Comparison of ENCODE assay signal across 8 mouse cellular contexts in the genomic region with DNA sequence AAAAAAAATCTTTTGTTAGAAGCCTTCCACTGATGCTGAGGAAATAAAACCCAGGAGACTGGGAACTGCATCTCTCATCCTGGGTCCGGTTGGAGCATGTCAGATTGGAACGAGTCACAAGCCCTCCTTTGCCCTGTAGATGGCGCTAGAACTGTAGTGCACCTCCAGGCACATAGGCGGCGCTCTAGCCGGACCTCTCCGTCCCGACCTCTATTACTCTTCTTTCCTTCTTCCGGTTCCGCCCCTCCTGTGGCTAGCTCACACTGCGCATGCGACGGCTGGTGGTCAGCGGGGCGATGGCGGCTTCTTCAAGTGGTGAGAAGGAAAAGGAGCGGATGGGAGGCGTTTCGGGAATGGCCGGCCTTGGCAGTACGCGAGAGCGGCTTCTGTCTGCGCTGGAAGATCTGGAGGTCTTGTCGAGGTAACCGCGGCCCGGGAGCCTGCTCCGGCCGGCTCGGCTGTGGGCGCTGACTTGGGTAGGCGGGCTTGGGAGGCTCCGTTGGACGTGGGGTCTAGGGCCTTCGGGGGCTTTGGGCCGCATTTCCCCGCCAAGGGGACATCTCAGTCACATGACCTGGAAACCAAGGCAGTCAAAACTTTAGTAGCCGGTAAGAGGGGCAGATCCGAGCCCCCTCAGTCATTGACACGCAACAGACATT. TPM values are rescaled to one million over a fixed set of nuclear protein-coding genes. Genes with fewer than 3 reads are reported as not detected.
A peak's percentile ranks its signal among the peaks of the same experiment; 100 is the strongest.
DNase-seq lines count a peak whose midpoint lies in the region; ATAC-seq and TF ChIP-seq lines count a peak whose summit lies in the region.

A gene (plus strand): TSS at position 261 of the 659 bp plus-strand sequence.

- peak within 1 kb of the TSS; percentile 88 for H3K4me2 ChIP-seq in heart, embryonic 15.5 days
- peak within 1 kb of the TSS; percentile 83 for H3K4me2 ChIP-seq in liver, embryonic 14.5 days (ENCODE audit: low read depth)
- peak within 1 kb of the TSS; percentile 79 for H3K4me2 ChIP-seq in neural tube, embryonic 11.5 days (ENCODE audit: low read depth)
- peak within 1 kb of the TSS; percentile 87 for H3K4me2 ChIP-seq in stomach, postnatal 0 days (replicated peaks; ENCODE audit: low read depth)

- no peaks in the 10 kb centered on the region for H3K9me3 ChIP-seq in forebrain, embryonic 10.5 days
- no peaks in the 10 kb centered on the region for H3K9me3 ChIP-seq in heart, embryonic 15.5 days (replicated peaks)
- no peaks in the 10 kb centered on the region for H3K9me3 ChIP-seq in liver, embryonic 14.5 days (ENCODE audit: control insufficient read depth, low read length)
- H3K9me3 ChIP-seq in neural tube, embryonic 11.5 days (ENCODE audit: control insufficient read depth, low read length), result no peaks in the 10 kb centered on the region
- no peaks in the 10 kb centered on the region for H3K9me3 ChIP-seq in stomach, postnatal 0 days (ENCODE audit: control insufficient read depth, low read length)

- peak; percentile 100 for TF ChIP-seq CTCF in liver, embryonic 14.5 days (IDR thresholded peaks at IDR 0.05; ENCODE audit: low read depth)
- TF ChIP-seq CTCF in stomach, postnatal 0 days (IDR thresholded peaks at IDR 0.05; ENCODE audit: low read depth), result peak; percentile 100

- peak; percentile 88 for ATAC-seq in heart, embryonic 15.5 days (replicated peaks; ENCODE audit: insufficient number of reproducible peaks, insufficient read depth, low FRiP score, low read depth)
- peak; percentile 91 for ATAC-seq in liver, embryonic 14.5 days (ENCODE audit: insufficient read depth)
- peak; percentile 91 for ATAC-seq in neural tube, embryonic 11.5 days (ENCODE audit: insufficient read depth, low FRiP score, low TSS enrichment)
- ATAC-seq in stomach, postnatal 0 days (ENCODE audit: low FRiP score, low TSS enrichment), result peak; percentile 96

- peaks cover 19% of the 10 kb centered on the region for H3K4me1 ChIP-seq in forebrain, embryonic 10.5 days
- H3K4me1 ChIP-seq in heart, embryonic 15.5 days (replicated peaks), result peaks cover 17% of the 10 kb centered on the region
- peaks cover 6 to 22% of the 10 kb centered on the region in 2 experiments for H3K4me1 ChIP-seq in liver, embryonic 14.5 days (replicated peaks; ENCODE audit: control insufficient read depth in 2 of 2, insufficient read depth in 2 of 2, low read length in 1 of 2)
- H3K4me1 ChIP-seq in neural tube, embryonic 11.5 days (ENCODE audit: control insufficient read depth, insufficient read depth, low read length), result no peaks in the 10 kb centered on the region
- H3K4me1 ChIP-seq in stomach, postnatal 0 days (replicated peaks; ENCODE audit: control insufficient read depth, insufficient read depth), result peaks cover 6% of the 10 kb centered on the region; the same call in 1 of the 2 replicates

- peak within 1 kb of the TSS; percentile 88 for H3K27ac ChIP-seq in forebrain, embryonic 10.5 days
- H3K27ac ChIP-seq in heart, embryonic 15.5 days, result peak within 1 kb of the TSS; percentile 17; the same call in 1 of the 2 replicates
- no peak within 1 kb of the TSS for H3K27ac ChIP-seq in liver, embryonic 14.5 days
- no peak within 1 kb of the TSS for H3K27ac ChIP-seq in neural tube, embryonic 11.5 days (ENCODE audit: low read depth, low read length)
- 0 out of 2 replicates have a peak within 1 kb of the TSS, but pooled peaks have one; percentile 61 for H3K27ac ChIP-seq in stomach, postnatal 0 days (replicated peaks)

- DNase-seq in CD8-positive naive resting alpha-beta T cell, adult 2 months (ENCODE audit: low read depth in 2 of 2, low spot score in 2 of 2), result peak; percentile 93 to 94
- DNase-seq in c-Kit-positive CD71-negative TER-119-negative erythroid progenitor cells, embryonic 14.5 days (ENCODE audit: low read depth), result peak; percentile 92
- DNase-seq in forebrain, embryonic 10.5 days (ENCODE audit: extremely low spot score, low spot score), result peak; percentile 95
- DNase-seq in kidney, postnatal 25 days, result peak; percentile 96
- DNase-seq in liver, embryonic 14.5 days (ENCODE audit: low read depth in 3 of 3, low spot score in 3 of 3), result peak; percentile 86 to 89 (median 87)
- peak; percentile 96 for DNase-seq in neural tube, embryonic 11.5 days (ENCODE audit: low spot score)
- DNase-seq in stomach, postnatal 0 days (ENCODE audit: low spot score), result peak; percentile 94

- H3K27me3 ChIP-seq in forebrain, embryonic 10.5 days (ENCODE audit: poor library complexity, severe bottlenecking), result no peaks in the 10 kb centered on the region
- no peaks in the 10 kb centered on the region for H3K27me3 ChIP-seq in heart, embryonic 15.5 days
- no peaks in the 10 kb centered on the region for H3K27me3 ChIP-seq in liver, embryonic 14.5 days (ENCODE audit: control insufficient read depth, insufficient read depth, low read length)
- H3K27me3 ChIP-seq in neural tube, embryonic 11.5 days (ENCODE audit: control insufficient read depth, insufficient read depth, low read length), result no peaks in the 10 kb centered on the region
- H3K27me3 ChIP-seq in stomach, postnatal 0 days (ENCODE audit: control insufficient read depth, insufficient read depth, low read length), result no peaks in the 10 kb centered on the region

- 0 out of 2 replicates have a peak, but pooled peaks have one; percentile 14 for TF ChIP-seq EP300 in liver, embryonic 14.5 days (IDR thresholded peaks at IDR 0.05; ENCODE audit: low read depth)
- TF ChIP-seq EP300 in stomach, postnatal 0 days (optimal IDR thresholded peaks at IDR 0.05), result no peak

- peaks cover 33% of the 10 kb centered on the region for H3K36me3 ChIP-seq in forebrain, embryonic 10.5 days (replicated peaks)
- H3K36me3 ChIP-seq in heart, embryonic 15.5 days, result peaks cover 7% of the 10 kb centered on the region
- H3K36me3 ChIP-seq in liver, embryonic 14.5 days (replicated peaks; ENCODE audit: control insufficient read depth, insufficient read depth, low read depth), result peaks cover 5% of the 10 kb centered on the region
- H3K36me3 ChIP-seq in neural tube, embryonic 11.5 days (ENCODE audit: control insufficient read depth, insufficient read depth, low read length), result peaks cover 2% of the 10 kb centered on the region; the same call in 1 of the 2 replicates
- H3K36me3 ChIP-seq in stomach, postnatal 0 days (ENCODE audit: control insufficient read depth, insufficient read depth, low read length), result no peaks in the 10 kb centered on the region

- H3K9ac ChIP-seq in heart, embryonic 15.5 days, result peak within 1 kb of the TSS; percentile 80
- H3K9ac ChIP-seq in liver, embryonic 14.5 days (replicated peaks), result peak within 1 kb of the TSS; percentile 78
- peak within 1 kb of the TSS; percentile 89 for H3K9ac ChIP-seq in neural tube, embryonic 11.5 days (ENCODE audit: low read length)
- peak within 1 kb of the TSS; percentile 91 for H3K9ac ChIP-seq in stomach, postnatal 0 days (ENCODE audit: low read length)

- peak within 1 kb of the TSS; percentile 92 for H3K4me3 ChIP-seq in forebrain, embryonic 10.5 days
- peak within 1 kb of the TSS; percentile 72 for H3K4me3 ChIP-seq in heart, embryonic 15.5 days
- peak within 1 kb of the TSS; percentile 83 to 93 for H3K4me3 ChIP-seq in liver, embryonic 14.5 days (ENCODE audit: insufficient read depth in 1 of 2, low read depth in 2 of 2, low read length in 2 of 2)
- peak within 1 kb of the TSS; percentile 89 for H3K4me3 ChIP-seq in neural tube, embryonic 11.5 days (ENCODE audit: low read depth, low read length)
- peak within 1 kb of the TSS; percentile 90 for H3K4me3 ChIP-seq in stomach, postnatal 0 days (ENCODE audit: low read depth, low read length)

- under 1% methylated on average over 41 of the region's 41 CpGs for WGBS in forebrain, embryonic 10.5 days
- WGBS in heart, embryonic 15.5 days, result under 1% methylated on average over 41 of the region's 41 CpGs
- WGBS in liver, embryonic 14.5 days (ENCODE audit: insufficient replicate concordance), result 1% methylated on average over 37 of the region's 41 CpGs
- 1% methylated on average over 41 of the region's 41 CpGs for WGBS in neural tube, embryonic 11.5 days
- WGBS in stomach, postnatal 0 days, result under 1% methylated on average over 41 of the region's 41 CpGs

RNA-seq across cellular contexts. Expression of the gene that starts here (rescaled TPM):
- polyA plus RNA-seq in forebrain, embryonic 10.5 days (2016; fragmentation: Nextera tagmentation; extraction: Ambion mirVana), result 121 and 124 TPM in 2 replicates
- polyA plus RNA-seq in heart, embryonic 15.5 days (2015; fragmentation: Nextera tagmentation; extraction: Ambion mirVana), result 48.4 and 51.6 TPM in 2 replicates
- 13.3 and 18.2 TPM in 2 replicates for polyA plus RNA-seq in liver, embryonic 14.5 days (2012; rRNA removed)
- polyA plus RNA-seq in liver, embryonic 14.5 days (2014; fragmentation: Nextera tagmentation; extraction: Ambion mirVana), result 25.7 and 28.6 TPM in 2 replicates
- 96.7 and 101 TPM in 2 replicates for polyA plus RNA-seq in neural tube, embryonic 11.5 days (2014; fragmentation: Nextera tagmentation; extraction: Ambion mirVana)
- polyA plus RNA-seq in stomach, postnatal 0 days (2015; fragmentation: Nextera tagmentation; extraction: Ambion mirVana), result 39.4 and 39.5 TPM in 2 replicates

Comparison
In these comparisons a context has a peak if more than half of its experiments do, and no peak if none do; other contexts are left out.
1. H3K27ac ChIP-seq: peak in forebrain, embryonic 10.5 days (single experiment), heart, embryonic 15.5 days (single experiment) and stomach, postnatal 0 days (single experiment); none in liver, embryonic 14.5 days (single experiment) and neural tube, embryonic 11.5 days (single experiment).
2. Peak in every context shown above with its lines, with median percentiles within 50 percentile points of each other: DNase-seq, H3K4me3 ChIP-seq, ATAC-seq, H3K4me2 ChIP-seq and H3K9ac ChIP-seq.